Mouse (Mus musculus) myocyte (in vitro differentiated cells): ENCODE data around the gene Mast4.

ENCODE experiments used
- E2F4 ChIP-seq: IDR thresholded peaks from one replicate; pipeline ENCODE4 v1.6.1; 2011; ENCODE audit warnings: mild to moderate bottlenecking, control low read depth, moderate library complexity; ENCODE audit not compliant: insufficient read depth
- MYOG ChIP-seq, 3 experiments: IDR thresholded peaks; one replicate each; pipeline ENCODE4 v1.6.1; 2011; ENCODE audit warnings: control low read depth in 2 of 3, low read depth in 2 of 3, mild to moderate bottlenecking in 2 of 3; ENCODE audit not compliant: insufficient read length in 2 of 3, control insufficient read depth in 1 of 3, insufficient read depth in 1 of 3
- POLR2A ChIP-seq: IDR thresholded peaks from one replicate; pipeline ENCODE4 v1.6.1; 2011; ENCODE audit warnings: low read depth, mild to moderate bottlenecking, control low read depth, moderate library complexity; ENCODE audit not compliant: insufficient read length
- POLR2AphosphoS2 ChIP-seq: IDR thresholded peaks from one replicate; pipeline ENCODE4 v1.6.1; 2011; ENCODE audit warnings: low read depth, control low read depth; ENCODE audit not compliant: insufficient read length
- SRF ChIP-seq: IDR thresholded peaks from one replicate; pipeline ENCODE4 v1.6.1; 2011; ENCODE audit warnings: low read depth; ENCODE audit not compliant: control insufficient read depth, insufficient read length
- TCF12 ChIP-seq: IDR thresholded peaks from one replicate; pipeline ENCODE4 v1.6.1; 2011; ENCODE audit warnings: mild to moderate bottlenecking, control low read depth; ENCODE audit not compliant: poor library complexity, insufficient read depth, severe bottlenecking
- TCF3 ChIP-seq: IDR thresholded peaks from one replicate; pipeline ENCODE4 v1.6.1; 2011; ENCODE audit warnings: low read depth, control low read depth; ENCODE audit not compliant: insufficient read length
- USF1 ChIP-seq: IDR thresholded peaks from one replicate; pipeline ENCODE4 v1.6.1; 2011; ENCODE audit warnings: low read depth, mild to moderate bottlenecking, control low read depth, moderate library complexity

- TF ChIP-seq POLR2A = no peak
- TF ChIP-seq POLR2AphosphoS2 = no peak
- no peak for TF ChIP-seq E2F4
- TF ChIP-seq USF1 = no peak
- no peak for TF ChIP-seq MYOG (IDR thresholded peaks at IDR 0.05; ENCODE audit: control insufficient read depth in 1 of 3, insufficient read depth in 1 of 3, insufficient read length in 2 of 3, low read depth in 2 of 3)
- TF ChIP-seq SRF = no peak
- no peak for TF ChIP-seq TCF12
- TF ChIP-seq TCF3 = no peak
Observed at GRCm38 (mm10) chr13:102886147-102886546, 448.1 kb downstream of the Mast4 start.
